Mouse (Mus musculus) heart, adult 11 months (tissue): Measurements from ENCODE around the gene Sec61a2.

Experiments
- DNase-seq: peaks from one replicate; pipeline ENCODE4 v3.0.0; 2022

Sec61a2 gene

DNA sequence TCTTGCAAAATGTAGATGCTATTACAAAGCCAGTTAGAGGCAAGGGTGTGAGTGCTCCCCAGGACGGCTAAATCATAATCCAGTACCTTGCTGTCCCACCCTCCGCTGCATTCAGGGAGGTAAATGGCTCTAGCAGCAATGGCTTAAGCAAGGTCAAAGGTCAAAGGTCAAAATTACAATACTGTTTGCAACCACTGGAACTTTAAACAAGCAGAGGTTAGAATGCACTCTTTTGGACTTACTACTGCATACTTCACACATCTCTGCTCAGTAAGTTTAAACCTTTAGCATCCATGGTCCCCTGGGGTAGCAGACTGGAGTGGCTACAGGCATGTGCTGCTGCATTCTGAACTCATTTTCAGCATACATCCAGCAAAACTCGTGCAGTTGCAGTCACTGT, 17.8 kb downstream of the Sec61a2 start:
- DNase-seq = no peak

DNA sequence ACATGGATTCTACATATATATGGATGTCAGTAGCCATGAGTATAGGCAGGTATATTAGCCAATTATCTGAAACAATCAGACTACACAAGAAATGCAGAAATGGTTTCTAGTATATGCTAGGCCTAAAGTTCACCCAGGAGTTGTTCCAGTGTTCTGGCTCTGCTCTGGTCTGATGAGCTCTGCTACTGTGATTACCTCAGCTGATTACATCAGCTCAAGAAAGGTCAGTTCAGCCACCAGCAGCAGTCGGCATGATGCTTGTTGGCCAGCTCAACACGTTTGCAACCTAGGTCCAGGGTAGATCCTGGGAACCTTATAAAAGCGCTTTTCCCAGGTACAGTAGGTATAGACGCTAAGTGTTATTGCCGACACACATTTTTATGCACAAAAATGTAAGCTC, 25.5 kb downstream of the Sec61a2 start:
- DNase-seq = no peak

DNA sequence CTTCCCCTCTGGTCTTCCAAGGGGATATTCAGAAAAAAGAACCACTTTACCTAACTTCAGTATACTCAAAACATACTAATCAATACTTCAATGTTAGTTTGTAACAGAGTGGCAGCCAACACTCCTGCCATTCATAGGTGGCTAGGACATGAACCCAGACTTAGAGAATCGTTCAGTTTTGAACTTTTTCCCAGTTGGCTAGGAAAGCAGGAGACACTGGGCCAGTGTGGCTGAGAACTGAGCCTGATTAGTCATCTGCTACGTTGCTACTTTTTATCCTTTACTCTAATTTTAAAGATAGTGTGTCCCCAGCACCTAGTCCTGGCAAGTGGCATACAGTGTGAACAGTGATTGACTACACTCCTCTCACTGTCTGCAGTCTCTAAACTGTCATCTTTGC, 27.6 kb downstream of the Sec61a2 start:
- DNase-seq = no peak

GRCm38 (mm10) chr2:5862834-5863233, 32.4 kb downstream of the Sec61a2 start, which contains the start of gene Gm13199:
Gene Gm13199 (minus strand): TSS chr2:5862934.
- DNase-seq = no peak

DNA sequence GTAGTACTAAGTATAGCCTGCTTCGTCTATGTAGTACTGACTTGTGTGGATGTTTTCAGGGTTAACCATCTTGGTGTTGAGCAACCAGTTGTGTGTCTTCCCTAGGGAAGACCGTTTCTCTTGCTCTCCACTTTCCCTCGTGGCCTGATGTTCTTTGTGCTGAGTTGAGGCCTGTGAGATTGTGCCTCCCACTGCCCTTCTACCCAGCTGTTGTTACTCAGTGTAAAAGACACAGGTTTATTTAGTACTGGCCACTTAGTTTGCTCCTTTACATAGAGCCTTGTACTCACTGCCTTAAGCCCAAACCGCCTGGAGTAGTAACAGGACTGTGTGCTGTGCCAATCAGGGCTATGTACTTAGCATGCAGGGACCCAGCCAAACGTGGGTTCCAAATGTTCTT, 43.4 kb downstream of the Sec61a2 start:
- DNase-seq = peak; percentile 70

- DNase-seq = peak; percentile 55
Measured at GRCm38 (mm10) chr2:5851116-5851515, 44.1 kb downstream of the Sec61a2 start.

DNA sequence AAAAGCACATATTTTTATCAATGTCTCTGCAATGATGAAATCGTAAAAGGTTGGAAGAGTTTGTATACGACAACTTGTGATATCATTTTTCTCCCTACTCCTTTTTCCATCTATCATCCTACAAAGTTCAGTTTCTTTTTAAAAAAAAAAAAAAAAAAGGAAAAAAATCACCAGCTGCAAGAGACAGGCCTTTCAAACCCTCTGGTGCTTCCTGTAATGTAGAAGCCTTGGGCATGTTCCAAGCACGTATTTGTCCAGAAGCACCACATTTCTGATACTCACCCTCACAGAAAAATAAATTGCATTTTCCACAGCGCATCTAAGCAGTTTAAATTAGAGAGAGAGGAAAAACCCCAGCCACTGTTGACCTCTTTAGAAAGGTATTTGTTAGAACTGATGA, 49.4 kb downstream of the Sec61a2 start:
- no peak for DNase-seq

DNA sequence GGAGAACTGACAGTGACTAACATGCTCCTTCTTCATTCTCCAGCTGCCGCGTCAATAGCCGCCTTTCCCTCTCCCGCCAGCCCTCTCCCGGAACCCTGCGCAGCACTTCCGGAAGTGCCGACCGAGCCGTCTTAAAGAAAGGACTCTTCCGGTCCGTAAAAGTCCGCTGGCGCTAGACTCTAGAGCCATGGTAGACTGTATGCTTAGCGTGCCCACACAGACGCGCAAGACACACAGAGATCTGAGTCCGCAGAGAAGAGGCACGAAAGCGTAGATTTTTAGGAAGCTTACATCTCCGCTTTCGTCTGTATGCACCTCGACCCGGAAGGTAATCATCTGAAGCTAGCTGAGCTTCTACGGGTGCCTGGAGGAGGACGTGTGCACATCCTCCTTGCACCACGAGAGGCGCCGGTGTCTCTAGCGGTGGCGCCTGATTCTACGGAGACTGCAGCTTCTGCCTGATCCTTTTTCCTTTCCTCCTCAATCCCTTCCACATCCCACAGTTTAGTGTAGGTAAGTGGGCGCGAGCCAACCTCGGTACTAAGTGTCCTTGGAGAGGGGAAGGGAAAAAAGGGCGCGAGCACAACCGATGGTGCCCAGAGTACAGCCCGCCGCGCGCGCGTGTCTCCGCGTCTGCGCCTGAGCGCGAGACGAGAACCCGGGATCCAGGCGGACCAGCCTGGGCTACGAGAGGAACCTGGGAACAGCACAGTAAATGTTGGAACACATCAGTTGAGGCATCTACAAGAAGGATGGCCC, 50.2 kb downstream of the Sec61a2 start, which contains the start of the genes Nudt5 and Cdc123:
Gene Nudt5, plus strand, starts transcription at position 147 of the 759 bp plus-strand sequence.
Gene Cdc123, minus strand, starts transcription at position 292 of the 759 bp plus-strand sequence.
- DNase-seq = peak; percentile 99

DNA sequence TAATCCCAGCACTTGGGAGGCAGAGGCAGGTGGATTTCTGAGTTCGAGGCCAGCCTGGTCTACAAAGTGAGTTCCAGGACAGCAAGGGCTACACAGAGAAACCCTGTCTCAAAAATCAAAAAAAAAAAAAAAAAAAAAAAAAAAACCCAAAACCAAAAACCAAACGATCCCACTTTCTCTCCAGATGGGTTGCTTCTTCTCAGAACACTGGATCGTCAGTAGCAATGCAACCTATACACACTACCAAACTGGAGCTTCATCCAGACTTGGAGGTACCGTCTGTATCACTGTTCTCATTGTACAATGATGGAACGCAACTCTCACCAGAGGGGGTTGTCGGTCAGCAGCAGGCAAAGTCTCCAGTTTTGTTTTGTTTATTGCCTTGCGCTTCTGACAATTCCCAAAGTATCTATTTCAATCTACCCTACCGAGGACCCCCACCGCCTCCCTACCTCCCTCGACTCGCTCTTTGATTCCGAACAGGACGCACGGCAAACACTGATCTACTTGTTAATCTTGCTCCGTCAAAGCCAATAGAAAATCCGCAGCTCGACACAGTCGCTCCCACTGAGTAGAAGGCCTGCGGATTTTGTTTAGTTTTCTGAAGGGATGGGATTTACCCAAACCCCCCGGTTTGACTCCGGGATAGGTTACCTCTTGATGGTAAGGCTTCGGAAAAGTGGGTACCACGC, 50.9 kb downstream of the Sec61a2 start:
- peak; percentile 87 for DNase-seq

DNA sequence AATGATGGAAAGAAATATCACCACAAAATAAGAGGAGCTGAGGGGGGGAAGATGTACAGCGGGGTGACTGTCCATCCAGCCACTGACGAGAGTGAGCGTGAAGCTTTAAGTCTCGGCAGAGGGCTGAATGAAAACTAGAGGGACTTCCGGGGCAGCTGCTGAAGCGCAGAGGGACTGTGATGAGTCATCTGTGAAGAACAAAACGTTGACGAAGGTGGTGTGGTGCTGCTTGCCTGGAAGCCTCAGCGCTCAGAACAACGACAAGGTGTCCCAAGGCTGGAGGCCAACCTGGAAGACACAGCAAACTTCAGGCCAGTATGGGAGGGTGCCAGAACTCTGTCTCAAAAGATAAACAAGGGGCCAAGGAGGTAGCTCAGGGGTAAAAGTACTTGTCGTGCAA, 54.4 kb downstream of the Sec61a2 start:
- no peak for DNase-seq

GRCm38 (mm10) chr2:5825265-5825913, 69.8 kb downstream of the Sec61a2 start:
- peak; percentile 22 for DNase-seq

GRCm38 (mm10) chr2:5824685-5825084, 70.5 kb downstream of the Sec61a2 start:
- peak; percentile 82 for DNase-seq

DNA sequence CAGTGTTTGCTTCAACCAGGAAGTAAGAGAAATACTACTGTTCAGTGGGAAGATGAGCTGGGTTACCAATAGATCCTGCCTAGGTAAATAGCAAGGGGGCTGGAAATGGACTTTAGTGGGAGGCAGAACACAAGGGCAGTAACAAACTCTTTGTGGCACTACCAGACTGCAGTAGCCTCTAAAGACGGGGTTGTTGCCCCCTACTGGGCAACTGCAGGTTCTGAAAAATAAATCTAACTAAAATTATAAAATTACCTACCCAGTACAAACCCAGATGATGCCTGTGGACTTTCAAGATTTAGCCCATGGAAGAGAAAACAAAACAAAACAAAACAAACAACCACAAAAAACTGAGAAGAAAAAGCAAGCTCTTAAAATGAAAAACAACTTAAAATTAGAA, 71.0 kb downstream of the Sec61a2 start:
- DNase-seq = peak; percentile 39

DNA sequence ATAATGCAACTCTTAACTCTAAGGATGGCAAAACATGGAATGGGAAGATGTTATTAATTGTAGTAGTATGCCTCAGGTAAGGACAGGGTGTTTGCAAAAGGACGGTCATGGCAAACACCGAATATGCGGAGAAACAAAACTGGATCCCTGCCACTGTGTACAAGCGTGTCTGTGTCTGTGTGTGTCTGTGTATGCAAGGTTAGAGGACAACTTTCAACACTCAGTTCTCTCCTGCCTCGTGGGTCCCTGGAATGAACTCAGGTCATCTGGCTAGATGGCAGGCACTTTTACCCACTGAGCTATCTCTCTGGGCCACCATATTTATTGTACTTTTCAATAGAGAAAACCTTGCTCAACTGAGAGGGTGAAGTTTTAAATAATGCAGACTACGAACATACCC, 72.8 kb downstream of the Sec61a2 start:
- peak; percentile 40 for DNase-seq

DNA sequence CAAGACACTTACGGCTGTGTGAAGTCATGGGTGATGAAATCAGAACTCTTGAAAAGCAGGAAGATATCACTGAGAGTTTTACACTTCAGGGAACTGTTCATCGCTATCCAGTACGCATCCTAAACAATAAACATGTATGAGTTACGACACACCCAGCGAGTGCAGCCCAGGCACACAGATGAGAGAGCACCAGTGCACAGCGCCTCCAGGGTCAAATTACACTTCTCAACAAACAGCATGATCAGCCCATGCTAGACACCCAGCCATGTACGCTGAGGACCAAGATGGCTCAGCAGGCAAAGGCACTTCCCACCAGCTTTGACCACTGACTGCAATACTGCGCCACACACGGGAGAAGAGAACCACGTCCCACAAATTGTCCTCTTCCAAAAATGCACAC, 74.0 kb downstream of the Sec61a2 start:
- peak; percentile 51 for DNase-seq
